Mouse (Mus musculus): Measurements from ENCODE around the gene Hpcal4.

Hpcal4 gene

DNA sequence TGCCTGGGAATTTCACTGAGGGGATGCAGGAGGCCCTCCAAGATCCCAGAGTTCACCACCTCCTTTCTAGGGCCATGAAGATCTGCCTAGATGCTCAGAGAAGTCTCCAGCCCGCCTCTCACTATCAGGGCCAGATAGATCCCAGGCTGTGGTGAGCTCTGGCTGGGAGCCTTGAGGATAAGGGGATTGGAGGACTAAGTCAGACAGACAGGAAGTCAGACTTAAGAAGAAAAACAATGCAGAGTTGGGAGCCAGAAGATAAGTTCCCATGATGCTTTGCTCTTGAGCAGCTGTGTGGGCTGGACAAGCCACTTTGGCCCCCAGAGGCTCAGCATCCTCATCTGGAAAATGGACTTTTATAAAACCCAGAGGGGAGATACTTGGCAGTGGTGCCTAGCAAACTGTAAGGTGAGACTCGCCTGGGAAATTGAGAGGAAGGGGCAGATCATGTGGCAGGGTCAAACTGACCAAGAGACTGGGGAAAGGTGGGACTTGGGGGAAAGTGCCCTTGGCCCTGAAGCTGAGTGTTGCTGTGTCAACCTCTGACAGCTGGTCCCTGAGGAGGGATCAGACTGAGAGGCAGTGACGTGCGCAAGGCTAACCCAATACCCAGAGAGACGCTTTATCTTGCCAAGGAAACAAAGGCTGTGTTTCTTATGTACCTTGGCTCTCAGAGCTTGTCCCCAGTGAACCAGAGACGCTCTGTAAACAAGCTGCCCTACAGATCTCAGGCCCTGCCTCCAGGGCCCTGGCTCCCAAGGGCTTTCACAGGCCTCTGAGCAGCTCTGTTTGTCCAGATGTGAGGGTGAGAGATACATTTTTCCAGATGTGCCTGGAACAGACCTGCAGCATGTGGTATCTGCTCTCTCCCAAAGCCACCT lies 54.6 kb downstream of the Hpcal4 start:
- no peak for DNase-seq (ENCODE audit: low read depth, low spot score)

DNA sequence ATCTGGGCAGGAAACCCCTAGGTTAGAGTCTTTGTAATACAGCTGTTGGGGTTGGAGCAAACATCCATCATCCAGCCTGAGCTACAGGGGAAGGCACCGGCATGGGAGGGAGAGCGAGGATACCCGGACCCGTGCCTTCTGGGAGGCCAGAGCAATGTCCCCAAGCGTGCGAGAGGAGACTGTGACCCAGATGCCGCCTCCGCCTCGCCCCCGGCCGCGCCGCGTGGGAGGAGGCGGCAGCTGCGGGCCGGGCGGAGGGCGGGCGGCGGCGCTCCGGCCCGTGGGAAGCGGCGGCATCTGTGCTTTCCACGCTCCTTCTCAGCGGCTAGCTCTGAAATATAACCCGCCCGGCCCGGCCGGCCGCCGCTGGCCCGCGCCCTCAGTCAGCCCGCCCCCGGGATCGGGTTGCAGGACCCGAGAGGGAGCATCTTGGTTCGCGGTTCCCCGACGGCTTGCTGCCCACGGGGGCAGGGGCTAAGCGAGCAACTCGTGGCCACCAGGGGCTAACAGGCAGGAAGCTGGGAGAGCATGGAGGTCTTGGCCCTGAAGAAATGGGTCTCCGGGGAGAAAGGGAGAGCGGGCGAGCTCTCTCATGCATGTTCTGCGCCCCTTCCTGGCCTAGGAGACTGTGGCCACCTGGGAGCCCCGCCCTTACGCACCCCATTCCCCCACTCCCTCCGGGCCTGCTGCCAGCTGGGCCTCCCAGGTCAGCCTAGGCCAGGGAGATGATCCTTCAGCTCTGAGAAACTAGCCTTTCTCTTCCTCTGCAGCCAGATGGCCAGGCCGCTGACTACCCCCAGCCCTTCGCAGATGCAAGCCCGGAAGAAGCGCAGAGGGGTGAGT lies 56.6 kb downstream of the Hpcal4 start:
- DNase-seq (ENCODE audit: low read depth, low spot score), result no peak
